Mouse (Mus musculus) liver, postnatal 0 days (tissue): ENCODE data around the gene Il27. TPM values are rescaled to one million over a fixed set of nuclear protein-coding genes. Genes with fewer than 3 reads are reported as not detected.
A peak's percentile ranks its signal among the peaks of the same experiment; 100 is the strongest.

ENCODE experiments used
- ATAC-seq: fragments of 200-750 bp; cut with Nextera tagmentation; 2 replicates; pipeline ENCODE4 v1.8.0; 2017; ENCODE audit warnings: mild to moderate bottlenecking, moderate library complexity
- DNase-seq: peaks from one replicate; pipeline ENCODE4 v3.0.0-alpha.2; 2016
- H3K27ac ChIP-seq: fragments of 300-500 bp; sonication (generic); 2 replicates; pipeline ENCODE4 v1.5.1; 2014; ENCODE audit warnings: antibody characterized with exemption, moderate library complexity, mild to moderate bottlenecking, low read depth
- H3K27me3 ChIP-seq: fragments of 300-500 bp; sonication (generic); 2 replicates; pipeline ENCODE4 v1.6.1; 2014; ENCODE audit warnings: low read length, control low read depth, mixed read lengths; ENCODE audit not compliant: insufficient read depth
- H3K36me3 ChIP-seq: fragments of 300-500 bp; sonication (generic); replicated peaks from 2 replicates; pipeline ENCODE4 v1.6.1; 2014; ENCODE audit warnings: mild to moderate bottlenecking, control low read depth, low read length, moderate library complexity, mixed read lengths; ENCODE audit not compliant: insufficient read depth
- H3K4me1 ChIP-seq: fragments of 300-500 bp; sonication (generic); 2 replicates; pipeline ENCODE4 v1.6.1; 2014; ENCODE audit warnings: antibody characterized with exemption, mild to moderate bottlenecking, control low read depth; ENCODE audit not compliant: insufficient read depth
- H3K4me2 ChIP-seq: fragments of 300-500 bp; sonication (generic); 2 replicates; pipeline ENCODE4 v1.6.1; 2014; ENCODE audit warnings: low read depth, mild to moderate bottlenecking, low read length, moderate library complexity, mixed read lengths
- H3K4me3 ChIP-seq: fragments of 300-500 bp; sonication (generic); 2 replicates; pipeline ENCODE4 v1.5.1; 2014; ENCODE audit warnings: low read depth, low read length
- H3K9ac ChIP-seq: fragments of 300-500 bp; sonication (generic); replicated peaks from 2 replicates; pipeline ENCODE4 v1.6.1; 2014; ENCODE audit warnings: mild to moderate bottlenecking, moderate library complexity
- H3K9me3 ChIP-seq: fragments of 300-500 bp; sonication (generic); 2 replicates; pipeline ENCODE4 v1.6.1; 2016; ENCODE audit warnings: mild to moderate bottlenecking, control low read depth, low read length, mixed read lengths
- CTCF ChIP-seq: sonication (generic); IDR thresholded peaks from 2 replicates; pipeline ENCODE4 v1.5.1; 2016; ENCODE audit warnings: antibody characterized with exemption, low read depth
- EP300 ChIP-seq: IDR thresholded peaks from 2 replicates; pipeline ENCODE4 v1.6.1; 2016; ENCODE audit warnings: antibody characterized with exemption, low read depth, mild to moderate bottlenecking
- WGBS: fragments of 180-500 bp; shearing (Covaris S2); extraction: QIAGEN DNeasy Blood & Tissue Kit; methylation state at CpG from one replicate; pipeline ENCODE4 v1.1.7; 2014; ENCODE audit not compliant: insufficient replicate concordance; 5-methylcytosine and 5-hydroxymethylcytosine counted together
- polyA plus RNA-seq: library from polyadenylated mRNA; unstranded; fragments of >200 nt; fragmentation: Nextera tagmentation; extraction: Ambion mirVana; gene quantifications from 2 replicates; pipeline ENCODE4 v1.2.1, GENCODE M21; 2015

The Il27 gene
- polyA plus RNA-seq, 1 experiment from 2014 or later = 0.18 TPM

DNA sequence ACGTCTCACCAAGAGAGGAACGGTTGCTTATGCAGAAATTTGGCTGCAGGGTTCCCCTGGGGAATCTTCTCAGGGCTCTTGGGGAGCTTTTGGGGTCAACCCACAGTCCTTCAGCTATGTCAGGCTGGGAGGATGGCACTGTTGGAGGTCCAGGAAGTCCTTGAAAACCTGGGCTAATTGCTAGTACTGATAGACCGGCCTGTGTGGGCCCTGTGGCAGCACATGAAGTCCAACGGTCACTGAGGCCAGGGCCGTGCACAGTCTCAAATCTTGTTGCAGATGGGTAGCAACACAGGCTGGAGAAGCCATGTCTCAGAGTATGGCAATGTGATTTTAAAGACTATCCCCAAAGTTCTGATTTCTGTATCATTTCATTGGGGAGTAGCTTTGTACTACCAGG, 13.1 kb upstream of the Il27 start:
- no peak for ATAC-seq
- DNase-seq = no peak
- no peak overlapping the region for H3K9ac ChIP-seq
- H3K27ac ChIP-seq = no peak overlapping the region
- 63% methylated on average over 5 of the region's 5 CpGs for WGBS
- H3K27me3 ChIP-seq = no peaks in the 10 kb centered on the region
- H3K36me3 ChIP-seq = no peaks in the 10 kb centered on the region
- no peaks in the 10 kb centered on the region for H3K9me3 ChIP-seq
- H3K4me3 ChIP-seq = no peak overlapping the region
- H3K4me2 ChIP-seq = no peak overlapping the region
- TF ChIP-seq CTCF = no peak
- TF ChIP-seq EP300 = no peak
- no peaks in the 10 kb centered on the region for H3K4me1 ChIP-seq

DNA sequence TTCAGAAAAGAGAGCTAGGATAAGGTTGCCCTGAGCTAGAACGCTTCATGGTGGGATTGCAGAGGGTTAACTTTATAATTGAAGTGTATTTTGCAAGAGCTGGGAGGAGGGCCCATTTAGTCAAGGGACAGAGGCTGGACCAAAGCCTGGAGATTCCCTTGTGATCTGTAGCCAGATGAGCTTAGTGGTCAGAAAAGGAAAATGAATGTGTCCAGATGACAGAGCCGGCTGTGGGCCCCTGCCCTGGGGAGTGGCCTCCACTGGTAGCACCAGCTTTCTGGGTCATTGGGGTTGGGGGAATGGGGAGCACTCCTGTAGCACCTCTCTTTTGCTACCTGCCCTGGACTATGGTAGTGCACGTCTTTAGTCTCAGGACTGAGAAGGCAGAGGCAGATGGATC, 12.3 kb upstream of the Il27 start:
- H3K4me3 ChIP-seq = no peak overlapping the region
- no peaks in the 10 kb centered on the region for H3K9me3 ChIP-seq
- peak overlapping the region; percentile 49 for H3K27ac ChIP-seq
- 59% methylated on average over 3 of the region's 3 CpGs for WGBS
- H3K9ac ChIP-seq = no peak overlapping the region
- TF ChIP-seq CTCF = no peak
- no peak for TF ChIP-seq EP300
- H3K4me2 ChIP-seq = no peak overlapping the region
- DNase-seq = no peak
- no peaks in the 10 kb centered on the region for H3K27me3 ChIP-seq
- H3K36me3 ChIP-seq = no peaks in the 10 kb centered on the region
- ATAC-seq = no peak
- no peaks in the 10 kb centered on the region for H3K4me1 ChIP-seq

DNA sequence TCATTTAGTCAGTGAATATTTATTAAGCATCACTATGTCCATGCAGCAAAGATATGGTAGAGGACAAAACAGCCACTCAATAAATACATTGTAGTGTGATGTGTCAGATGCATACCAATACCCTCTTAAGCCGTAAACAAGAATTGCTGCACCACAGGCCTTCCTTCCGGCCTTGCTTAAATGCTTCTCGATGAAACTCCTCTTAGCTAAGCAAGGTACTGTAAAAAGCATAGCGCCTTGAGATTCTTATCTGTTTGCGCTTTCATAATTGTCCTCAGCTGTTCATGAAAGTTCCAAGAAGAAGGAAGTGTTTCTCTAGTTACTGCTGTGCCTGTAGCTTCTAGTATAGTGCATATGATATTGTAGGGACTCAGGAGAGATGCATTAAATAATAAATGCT, 11.9 kb upstream of the Il27 start:
- Histone ChIP-seq H3K27ac (peak overlapping the region; percentile 49), H3K36me3 (no peaks in the 10 kb centered on the region), H3K4me1 (no peaks in the 10 kb centered on the region), H3K4me3 (no peak overlapping the region), H3K27me3 (no peaks in the 10 kb centered on the region), H3K9me3 (no peaks in the 10 kb centered on the region), H3K4me2 (no peak overlapping the region), H3K9ac (no peak overlapping the region)
- no peak for TF ChIP-seq CTCF
- no peak for TF ChIP-seq EP300
- ATAC-seq (no peak), DNase-seq (no peak)
- 63% methylated on average over 5 of the region's 5 CpGs for WGBS

DNA sequence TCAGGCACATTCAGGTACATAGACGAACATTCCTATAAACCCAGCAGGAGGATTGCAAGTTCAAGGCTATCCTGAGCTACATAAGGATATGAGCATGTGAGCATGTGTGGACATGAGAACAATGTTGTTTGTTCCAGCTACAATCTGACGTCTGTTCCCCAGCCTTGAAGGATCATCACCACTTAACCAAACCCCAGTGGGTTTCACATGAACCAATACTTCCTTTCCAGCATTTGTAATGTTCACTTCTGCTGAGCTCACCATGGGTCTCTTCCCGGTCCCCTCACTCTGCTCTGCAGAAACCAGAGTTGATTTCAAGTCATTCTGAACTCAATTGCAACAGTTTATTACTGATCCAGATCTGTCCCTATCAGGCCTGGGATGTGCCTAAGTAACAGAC, 7.9 kb upstream of the Il27 start:
- no peak overlapping the region for H3K27ac ChIP-seq

DNA sequence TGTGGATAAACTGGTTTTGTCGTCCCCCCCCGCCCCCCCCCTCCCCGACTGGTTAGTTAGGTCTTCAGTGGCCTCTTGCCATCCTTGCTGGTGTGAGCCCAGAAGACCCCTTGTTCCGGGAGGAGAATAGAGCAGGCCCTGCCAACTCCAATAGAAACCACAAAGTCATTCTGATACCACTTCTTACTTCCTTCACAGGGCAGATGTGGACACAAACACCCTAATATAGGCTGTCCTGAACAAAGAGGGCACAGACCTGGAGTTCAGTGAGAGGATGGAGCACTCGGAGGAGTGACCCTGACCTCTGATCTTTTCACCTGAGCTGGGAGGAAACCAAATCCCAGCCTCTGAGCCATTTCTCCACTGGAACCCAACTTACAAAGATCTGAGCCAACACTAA, 7.2 kb upstream of the Il27 start:
- no peaks in the 10 kb centered on the region for H3K9me3 ChIP-seq
- H3K27me3 ChIP-seq = no peaks in the 10 kb centered on the region
- H3K9ac ChIP-seq = no peak overlapping the region
- H3K27ac ChIP-seq = no peak overlapping the region
- H3K4me2 ChIP-seq = no peak overlapping the region
- peaks cover 12% of the 10 kb centered on the region for H3K4me1 ChIP-seq
- ATAC-seq = no peak
- TF ChIP-seq EP300 (no peak), CTCF (no peak)
- 29% methylated on average over 5 of the region's 5 CpGs for WGBS
- H3K4me3 ChIP-seq = no peak overlapping the region
- no peaks in the 10 kb centered on the region for H3K36me3 ChIP-seq
- DNase-seq = no peak

More for the DNA sequence above, 7.9 kb upstream of the Il27 start:
- Histone ChIP-seq H3K27me3 (no peaks in the 10 kb centered on the region), H3K4me2 (no peak overlapping the region), H3K9me3 (no peaks in the 10 kb centered on the region), H3K4me1 (peaks cover 9% of the 10 kb centered on the region), H3K36me3 (no peaks in the 10 kb centered on the region), H3K4me3 (no peak overlapping the region), H3K9ac (no peak overlapping the region)
- WGBS = 39% methylated on average over 3 of the region's 3 CpGs
- TF ChIP-seq EP300 (no peak), CTCF (no peak)
- DNase-seq (no peak), ATAC-seq (no peak)

DNA sequence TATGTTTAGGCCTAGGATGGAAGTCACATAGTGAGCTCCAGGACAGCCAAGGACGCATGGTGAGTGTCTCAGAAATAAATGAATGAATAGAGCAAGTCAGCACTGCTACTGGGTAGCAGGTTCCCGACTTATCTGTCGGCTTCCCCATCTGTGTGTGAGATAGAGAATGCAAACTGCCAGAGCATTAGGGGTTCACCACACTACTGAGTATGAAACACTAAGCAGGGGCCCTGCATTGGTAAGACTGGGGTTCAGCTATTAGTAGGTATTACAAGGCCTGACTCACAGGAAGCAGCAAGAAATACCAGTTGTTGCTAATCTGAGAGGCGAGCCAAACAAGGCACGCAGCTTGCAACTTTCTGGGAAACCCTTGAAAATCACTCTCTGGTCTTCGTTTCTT, 4.2 kb upstream of the Il27 start:
- Histone ChIP-seq H3K4me1 (peaks cover 15% of the 10 kb centered on the region), H3K27ac (no peak overlapping the region), H3K9ac (no peak overlapping the region), H3K9me3 (no peaks in the 10 kb centered on the region), H3K27me3 (no peaks in the 10 kb centered on the region), H3K36me3 (no peaks in the 10 kb centered on the region), H3K4me2 (no peak overlapping the region), H3K4me3 (no peak overlapping the region)
- no peak for DNase-seq
- 57% methylated on average over 6 of the region's 6 CpGs for whole genome bisulfite sequencing
- no peak for ATAC-seq
- TF ChIP-seq EP300 = no peak
- no peak for TF ChIP-seq CTCF

DNA sequence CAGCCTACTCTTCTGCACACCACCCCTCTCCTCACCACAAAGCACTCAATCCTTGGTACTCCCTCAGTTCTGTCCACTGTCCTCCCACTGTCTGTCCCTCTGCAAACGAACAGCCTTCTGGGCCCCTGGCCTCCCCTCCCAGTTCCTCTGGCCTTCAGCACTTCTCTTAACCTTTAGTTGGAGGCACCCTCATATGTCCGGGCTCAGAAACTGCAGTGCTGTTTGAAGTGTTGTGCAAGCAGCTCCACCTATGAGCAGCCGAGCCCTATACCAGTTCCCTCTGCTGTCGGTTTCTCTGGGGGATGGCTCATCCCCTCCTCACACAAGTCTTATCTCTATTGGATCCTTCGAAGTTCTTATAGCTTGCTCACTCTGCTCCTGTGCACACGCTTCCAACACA, 1.7 kb upstream of the Il27 start:
- Histone ChIP-seq H3K4me2 (0 out of 2 replicates have a peak overlapping the region, but pooled peaks have one; percentile 9), H3K4me3 (no peak overlapping the region), H3K27me3 (no peaks in the 10 kb centered on the region), H3K9me3 (no peaks in the 10 kb centered on the region), H3K27ac (0 out of 2 replicates have a peak overlapping the region, but pooled peaks have one; percentile 34), H3K4me1 (peaks cover 15% of the 10 kb centered on the region), H3K9ac (no peak overlapping the region), H3K36me3 (no peaks in the 10 kb centered on the region)
- WGBS = 24% methylated on average over 6 of the region's 6 CpGs
- TF ChIP-seq CTCF = no peak
- TF ChIP-seq EP300 = no peak
- DNase-seq (no peak), ATAC-seq (peak; percentile 31)
